Mouse (Mus musculus) adrenal gland, postnatal 4 days (tissue): ENCODE measurements around the gene Gbp2. TPM values are rescaled to one million over a fixed set of nuclear protein-coding genes. Genes with fewer than 3 reads are reported as not detected.

ENCODE experiments used
- microRNA-seq: library from miRNA; unstranded; fragments of <30 nt; microRNA quantifications from one replicate; pipeline ENCODE4 v1.2.0, GENCODE M21; 2021
- total RNA-seq, 2 experiments: library from RNA; stranded (reverse); gene quantifications; 2 replicates each; pipeline ENCODE4 v1.2.3; 2021

Gbp2 gene
- total RNA-seq, 2 experiments from 2014 or later: 11.5 to 12.4 TPM

Small RNA genes lying within 50 kb of the gene (microRNA-seq; reads per million reads assigned to microRNA genes)
- not detected for gene Mir6381

Other genes starting within 250 kb of the Gbp2 start
- gene Pdlim5, start 224.9 kb upstream of the Gbp2 start, total RNA-seq: 10 to 100 TPM; 53.5 to 57.7 TPM
- 1 to 10 TPM; 1.9 to 2.5 TPM for gene Gbp5, start 126.6 kb upstream of the Gbp2 start, total RNA-seq
- gene Gbp7, start 90.3 kb upstream of the Gbp2 start, total RNA-seq: 10 to 100 TPM; 11.0 to 13.1 TPM
- gene Gbp3, start 60.6 kb upstream of the Gbp2 start, total RNA-seq: 1 to 10 TPM; 6.7 to 7.8 TPM
- under 1 TPM; 0.22 to 0.28 TPM for gene Gbp2b, start 25.8 kb upstream of the Gbp2 start, total RNA-seq
- gene Kyat3, start 80.4 kb downstream of the Gbp2 start, total RNA-seq: 10 to 100 TPM; 12.8 to 38.7 TPM
- gene Gtf2b, start 144.4 kb downstream of the Gbp2 start, total RNA-seq: 10 to 100 TPM; 63.9 to 69.3 TPM